Mouse (Mus musculus) thymus, adult 2 months (tissue): ENCODE results near the gene Mtrex.

Source experiments
- CTCF ChIP-seq: fragments of 200-500 bp; IDR thresholded peaks from 2 replicates; pipeline ENCODE4 v1.5.1; 2012; ENCODE audit warnings: mild to moderate bottlenecking, control low read depth, low read length, moderate library complexity, borderline replicate concordance; ENCODE audit not compliant: control insufficient read depth, poor library complexity, insufficient read depth; ENCODE audit errors: extremely low read depth
- POLR2A ChIP-seq: fragments of 200-500 bp; IDR thresholded peaks from 2 replicates; pipeline ENCODE4 v1.6.1; 2012; ENCODE audit warnings: mild to moderate bottlenecking, low read length, control low read depth, moderate library complexity; ENCODE audit not compliant: control insufficient read depth, poor library complexity, insufficient read depth; ENCODE audit errors: extremely low read depth

DNA sequence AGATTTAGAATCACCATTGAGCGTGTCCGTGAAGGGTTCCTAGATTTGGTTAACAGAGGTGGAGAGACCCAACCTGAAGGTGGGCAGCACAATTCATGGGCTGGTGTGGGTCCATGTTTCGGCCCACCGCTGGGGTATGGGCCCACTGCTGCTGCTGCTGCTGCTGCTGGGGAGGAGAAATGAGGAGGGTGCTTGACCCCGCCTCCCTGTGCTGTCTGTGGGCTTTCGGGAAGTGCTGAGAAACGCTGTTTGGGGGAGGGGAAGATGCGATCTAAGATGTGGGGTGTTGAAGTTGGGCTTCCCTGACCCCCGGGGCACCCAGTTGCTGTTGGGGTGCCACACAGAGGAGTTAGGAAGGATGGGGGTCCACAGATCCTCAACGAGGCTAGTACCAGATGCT, 49.5 kb upstream of the Mtrex start:
- TF ChIP-seq CTCF = no peak
- no peak for TF ChIP-seq POLR2A
